Mouse (Mus musculus) hindbrain, embryonic 13.5 days (tissue): ENCODE results near the gene Atp5e. TPM values are rescaled to one million over a fixed set of nuclear protein-coding genes. Genes with fewer than 3 reads are reported as not detected.

ENCODE experiments used
- ATAC-seq: fragments of 200-750 bp; cut with Nextera tagmentation; 2 replicates; pipeline ENCODE4 v1.8.0; 2017; ENCODE audit warnings: moderate TSS enrichment; ENCODE audit not compliant: low FRiP score
- H3K27ac ChIP-seq: fragments of 300-500 bp; sonication (generic); 2 replicates; pipeline ENCODE4 v1.5.1; 2015; ENCODE audit warnings: inconsistent platforms, mild to moderate bottlenecking, moderate library complexity
- H3K27me3 ChIP-seq: fragments of 300-500 bp; sonication (generic); 2 replicates; pipeline ENCODE4 v1.6.1; 2015; ENCODE audit warnings: mild to moderate bottlenecking, inconsistent platforms
- H3K36me3 ChIP-seq: fragments of 300-500 bp; sonication (generic); 2 replicates; pipeline ENCODE4 v1.6.1; 2015; ENCODE audit warnings: mild to moderate bottlenecking, inconsistent platforms
- H3K4me1 ChIP-seq: fragments of 300-500 bp; sonication (generic); replicated peaks from 2 replicates; pipeline ENCODE4 v1.6.1; 2015; ENCODE audit warnings: inconsistent platforms
- H3K4me2 ChIP-seq: fragments of 300-500 bp; sonication (generic); 2 replicates; pipeline ENCODE4 v1.6.1; 2015; ENCODE audit warnings: inconsistent platforms, mild to moderate bottlenecking, moderate library complexity
- H3K4me3 ChIP-seq: fragments of 300-500 bp; sonication (generic); 2 replicates; pipeline ENCODE4 v1.5.1; 2015; ENCODE audit warnings: mild to moderate bottlenecking, inconsistent platforms
- H3K9ac ChIP-seq: fragments of 300-500 bp; sonication (generic); 2 replicates; pipeline ENCODE4 v1.6.1; 2015; ENCODE audit warnings: mild to moderate bottlenecking, inconsistent platforms
- H3K9me3 ChIP-seq: fragments of 300-500 bp; sonication (generic); 2 replicates; pipeline ENCODE4 v1.6.1; 2016; ENCODE audit warnings: inconsistent platforms
- WGBS: fragments of 180-500 bp; shearing (Covaris S2); methylation state at CpG from one replicate; pipeline ENCODE4 v1.1.7; 2015; 5-methylcytosine and 5-hydroxymethylcytosine counted together
- polyA plus RNA-seq: library from polyadenylated mRNA; unstranded; fragments of >200 nt; fragmentation: Nextera tagmentation; extraction: Ambion mirVana; gene quantifications from 2 replicates; pipeline ENCODE4 v1.2.1, GENCODE M21; 2015

Atp5e gene
- polyA plus RNA-seq, 1 experiment from 2014 or later, result 843 TPM

DNA sequence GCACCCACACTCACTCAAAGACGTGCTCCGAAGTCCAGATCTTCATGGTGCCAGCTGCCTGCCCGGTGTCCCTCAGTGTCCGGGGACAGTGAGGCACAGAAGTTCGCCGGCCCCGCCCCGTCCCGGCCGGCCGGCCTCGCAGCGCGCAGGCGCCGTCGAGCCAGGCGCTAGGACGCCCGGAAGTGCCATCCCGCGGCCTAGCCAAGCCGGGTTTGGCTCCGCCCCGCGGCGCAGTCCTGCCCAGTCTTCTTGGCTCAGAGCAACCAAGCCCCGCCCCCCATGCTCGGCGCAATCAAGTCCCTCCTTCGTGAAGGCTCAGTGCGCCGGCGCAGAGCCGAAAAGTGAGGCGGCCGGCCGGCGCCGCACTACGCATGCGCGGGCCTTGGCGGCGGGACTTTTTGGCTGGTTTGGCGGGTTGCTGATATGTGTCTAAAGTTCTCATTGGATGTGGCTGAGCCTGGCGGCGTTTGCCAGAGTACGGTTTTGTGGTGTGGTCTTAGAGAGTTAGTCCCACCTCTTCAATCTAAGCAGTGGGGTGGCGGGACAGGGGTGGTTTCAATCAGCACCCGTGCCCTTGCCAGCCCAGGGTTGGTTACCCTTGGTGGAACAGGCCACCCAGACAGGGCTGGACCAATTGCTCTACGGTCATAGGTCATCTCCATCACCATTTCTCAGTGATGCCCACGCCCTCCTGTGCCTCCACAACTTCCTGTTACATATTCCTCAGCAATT, 9.1 kb upstream of the Atp5e start, which contains the start of gene Prelid3b:
Gene Prelid3b (minus strand): TSS at position 264 of the 732 bp plus-strand sequence.
- Histone ChIP-seq H3K4me2 (peak within 1 kb of the TSS; percentile 81), H3K4me1 (peaks cover 18% of the 10 kb centered on the region), H3K4me3 (peak within 1 kb of the TSS; percentile 79), H3K9ac (peak within 1 kb of the TSS; percentile 85), H3K9me3 (no peaks in the 10 kb centered on the region), H3K36me3 (peaks cover 13% of the 10 kb centered on the region), H3K27me3 (no peaks in the 10 kb centered on the region), H3K27ac (peak within 1 kb of the TSS; percentile 71)
- 1% methylated on average over 53 of the region's 53 CpGs for WGBS
- ATAC-seq, result peak; percentile 99

DNA sequence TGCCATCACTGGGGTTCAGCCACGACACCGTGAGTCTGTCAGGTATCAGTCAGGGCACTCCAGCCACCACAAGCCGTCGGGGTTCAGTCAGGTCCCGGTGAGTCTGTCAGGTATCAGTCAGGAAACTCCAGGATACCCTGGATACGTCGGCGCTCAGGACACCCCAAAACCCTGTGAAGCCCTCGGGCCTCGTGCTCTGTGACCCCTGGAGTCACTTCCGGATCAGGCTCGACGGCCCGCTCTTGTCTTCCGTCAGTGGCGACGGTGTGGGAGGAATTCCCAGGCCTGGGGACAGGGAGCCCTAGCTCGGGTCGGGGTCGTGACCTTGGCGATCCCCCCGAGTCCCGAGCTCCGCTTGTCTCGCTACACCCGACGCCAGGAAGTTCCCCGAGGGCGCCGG, 8.5 kb upstream of the Atp5e start:
- H3K36me3 ChIP-seq, result peaks cover 14% of the 10 kb centered on the region
- H3K4me2 ChIP-seq, result peak overlapping the region; percentile 81
- peak; percentile 59 for ATAC-seq
- peak overlapping the region; percentile 79 for H3K4me3 ChIP-seq
- WGBS, result 8% methylated on average over 30 of the region's 30 CpGs
- H3K4me1 ChIP-seq, result peaks cover 18% of the 10 kb centered on the region
- H3K9me3 ChIP-seq, result no peaks in the 10 kb centered on the region
- no peaks in the 10 kb centered on the region for H3K27me3 ChIP-seq
- peak overlapping the region; percentile 85 for H3K9ac ChIP-seq
- peak overlapping the region; percentile 71 for H3K27ac ChIP-seq

DNA sequence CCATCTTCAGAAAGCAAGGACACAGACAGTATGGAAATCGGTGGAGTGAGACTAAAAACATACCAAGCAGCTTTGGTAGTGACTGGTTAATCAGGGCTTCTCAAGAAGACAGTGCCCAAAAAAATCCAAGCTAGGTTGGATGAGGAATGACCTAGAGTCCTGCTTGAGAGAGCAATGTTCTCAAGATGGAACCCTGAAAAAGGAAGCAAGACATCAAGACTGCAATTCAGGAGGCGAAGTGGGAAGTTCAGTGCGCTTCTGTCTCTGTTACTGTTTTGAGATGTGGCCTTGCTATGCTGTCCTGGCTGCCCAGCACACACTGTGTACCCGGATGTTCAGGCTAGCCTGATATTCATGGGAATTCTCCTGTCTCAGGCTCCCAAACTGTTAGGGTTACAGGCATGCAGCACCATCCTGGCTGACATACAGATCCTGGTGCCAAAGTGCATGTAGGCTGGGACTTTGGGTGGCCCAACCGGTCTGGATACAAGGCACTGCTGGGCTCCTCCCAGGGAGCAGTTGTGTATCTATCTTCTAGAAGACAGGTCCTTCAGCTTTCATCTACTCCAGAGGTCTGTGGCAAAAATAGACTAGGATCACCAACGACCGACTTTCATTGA, 7.0 kb upstream of the Atp5e start:
- H3K36me3 ChIP-seq, result peaks cover 26% of the 10 kb centered on the region
- H3K9me3 ChIP-seq, result no peaks in the 10 kb centered on the region
- no peak for ATAC-seq
- 96% methylated on average over 7 of the region's 7 CpGs for WGBS
- H3K27me3 ChIP-seq, result no peaks in the 10 kb centered on the region
- no peak overlapping the region for H3K4me2 ChIP-seq
- H3K27ac ChIP-seq, result no peak overlapping the region
- H3K4me1 ChIP-seq, result peaks cover 18% of the 10 kb centered on the region
- 0 out of 2 replicates have a peak overlapping the region, but pooled peaks have one; percentile 9 for H3K9ac ChIP-seq
- no peak overlapping the region for H3K4me3 ChIP-seq

DNA sequence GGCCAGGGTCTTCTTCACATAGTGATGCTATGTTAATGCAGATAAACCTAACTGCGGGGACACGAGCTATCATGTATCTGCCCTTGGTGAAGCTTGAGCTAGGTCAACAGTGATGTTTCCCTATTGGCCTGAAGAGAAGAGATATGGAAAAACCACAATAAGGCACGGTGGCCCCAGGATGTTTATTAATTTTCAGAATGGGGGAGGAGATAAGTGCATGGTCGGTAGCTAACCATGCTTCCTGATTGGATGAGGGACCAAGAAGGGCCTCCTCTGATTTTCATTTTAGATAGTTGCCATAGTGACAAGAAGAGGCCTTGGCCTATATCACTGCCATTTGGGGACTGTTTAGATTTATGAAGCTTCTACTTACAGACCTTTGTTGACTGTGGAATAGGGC, 6.4 kb upstream of the Atp5e start:
- no peaks in the 10 kb centered on the region for H3K9me3 ChIP-seq
- ATAC-seq, result no peak
- H3K4me3 ChIP-seq, result no peak overlapping the region
- H3K4me1 ChIP-seq, result peaks cover 18% of the 10 kb centered on the region
- H3K27me3 ChIP-seq, result no peaks in the 10 kb centered on the region
- H3K36me3 ChIP-seq, result peaks cover 32% of the 10 kb centered on the region
- no peak overlapping the region for H3K27ac ChIP-seq
- H3K4me2 ChIP-seq, result no peak overlapping the region
- WGBS, result 93% methylated on average over 4 of the region's 4 CpGs
- H3K9ac ChIP-seq, result no peak overlapping the region

DNA sequence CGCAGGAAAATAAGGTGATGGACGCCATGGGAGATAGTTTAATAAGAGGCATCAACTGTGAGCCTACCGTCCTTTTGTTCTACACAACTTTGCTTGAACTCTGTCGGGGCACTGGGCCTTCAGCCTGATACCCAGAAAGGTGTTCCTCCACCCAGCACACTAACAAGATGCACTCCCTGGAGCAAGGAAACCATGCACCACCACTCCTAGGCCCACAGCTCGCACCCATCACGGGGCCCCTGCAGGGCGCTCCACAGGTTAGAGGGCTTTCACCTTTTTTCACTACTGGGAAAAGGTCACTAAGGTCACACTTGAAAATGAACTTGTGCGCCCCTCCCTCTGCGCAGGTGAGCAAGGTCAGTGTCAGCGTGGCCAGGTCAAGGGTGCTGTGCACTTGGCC, 535 bp downstream of the Atp5e start:
- 39% methylated on average over 10 of the region's 10 CpGs for WGBS
- peak; percentile 52 for ATAC-seq
- peaks cover 22% of the 10 kb centered on the region for H3K4me1 ChIP-seq
- H3K27ac ChIP-seq, result peak overlapping the region; percentile 72; the same call in 1 of the 2 replicates
- H3K9ac ChIP-seq, result peak overlapping the region; percentile 87
- H3K4me2 ChIP-seq, result peak overlapping the region; percentile 96
- H3K9me3 ChIP-seq, result no peaks in the 10 kb centered on the region
- H3K36me3 ChIP-seq, result peaks cover 57% of the 10 kb centered on the region
- peak overlapping the region; percentile 84 for H3K4me3 ChIP-seq
- no peaks in the 10 kb centered on the region for H3K27me3 ChIP-seq

DNA sequence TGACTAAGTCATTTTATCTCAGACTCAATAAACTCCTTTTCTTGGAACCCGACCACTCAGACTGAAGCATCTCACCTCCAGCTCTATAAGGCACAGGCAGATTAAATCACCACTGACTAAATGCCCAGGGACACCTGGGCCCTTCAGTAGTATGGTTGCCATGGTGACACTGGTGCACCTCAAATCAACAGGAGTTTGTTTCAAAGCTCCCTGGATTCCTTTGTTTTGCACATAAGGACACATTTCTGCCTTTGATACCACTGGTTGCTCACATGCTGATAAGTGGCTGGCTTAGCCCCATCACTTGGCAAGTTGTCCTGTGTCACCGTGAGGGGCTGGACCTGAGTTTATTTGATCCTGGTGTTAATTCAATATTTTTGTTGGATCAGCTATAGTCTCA, 4.5 kb downstream of the Atp5e start:
- Histone ChIP-seq H3K4me3 (no peak overlapping the region), H3K27ac (no peak overlapping the region), H3K4me1 (peaks cover 26% of the 10 kb centered on the region), H3K9ac (no peak overlapping the region), H3K27me3 (no peaks in the 10 kb centered on the region), H3K4me2 (no peak overlapping the region), H3K9me3 (no peaks in the 10 kb centered on the region), H3K36me3 (peaks cover 29% of the 10 kb centered on the region)
- ATAC-seq, result no peak
- 64% methylated on average over 2 of the region's 2 CpGs for WGBS

DNA sequence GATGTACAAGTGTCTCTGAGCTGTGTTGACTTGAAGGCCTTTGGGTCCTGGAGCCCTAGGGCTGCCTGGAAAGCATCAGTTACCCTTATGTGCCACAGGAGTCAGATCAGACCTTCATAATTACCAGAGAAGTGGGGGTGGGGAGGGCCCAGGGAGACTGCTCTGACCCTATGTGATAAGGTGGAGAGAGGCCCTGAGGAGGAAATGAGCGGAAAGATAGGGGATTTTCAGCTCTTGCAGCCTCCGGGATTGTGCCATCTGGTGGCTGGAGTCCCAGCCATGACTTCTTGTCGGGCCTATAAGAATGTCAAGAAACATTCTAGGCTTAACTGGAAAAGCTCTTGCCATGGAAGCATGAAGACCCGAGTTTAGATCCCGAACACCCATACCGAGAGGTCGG, 10.2 kb downstream of the Atp5e start:
- ATAC-seq, result no peak
- H3K36me3 ChIP-seq, result no peaks in the 10 kb centered on the region
- 83% methylated on average over 7 of the region's 7 CpGs for WGBS

DNA sequence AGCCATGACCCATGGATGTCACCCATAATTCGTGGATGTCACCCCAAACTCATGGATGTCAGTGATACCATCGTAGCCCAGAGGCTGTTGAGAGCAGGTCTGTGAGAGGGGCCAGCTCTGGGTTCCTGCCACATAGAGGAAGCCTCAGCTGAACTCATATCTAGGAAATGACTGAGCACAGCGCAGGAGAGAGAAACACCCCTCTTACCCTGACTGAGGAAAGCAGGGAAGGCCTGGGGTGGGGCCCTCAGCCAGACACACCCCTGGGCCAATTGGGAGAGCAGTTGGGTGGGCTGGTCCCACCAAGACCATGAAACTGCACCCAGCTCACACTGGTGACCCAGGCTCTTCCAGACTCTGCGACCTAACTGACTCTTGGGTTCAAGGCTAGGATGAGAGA, 13.6 kb downstream of the Atp5e start, which contains the start of gene Tubb1:
Gene Tubb1 (plus strand): TSS at position 343 of the 400 bp plus-strand sequence.
- H3K4me1 ChIP-seq, result no peaks in the 10 kb centered on the region

More for the DNA sequence above, 10.2 kb downstream of the Atp5e start:
- no peaks in the 10 kb centered on the region for H3K9me3 ChIP-seq
- peaks cover 6% of the 10 kb centered on the region for H3K4me1 ChIP-seq
- H3K4me2 ChIP-seq, result no peak overlapping the region
- H3K27me3 ChIP-seq, result no peaks in the 10 kb centered on the region
- H3K27ac ChIP-seq, result no peak overlapping the region
- H3K4me3 ChIP-seq, result no peak overlapping the region
- no peak overlapping the region for H3K9ac ChIP-seq

DNA sequence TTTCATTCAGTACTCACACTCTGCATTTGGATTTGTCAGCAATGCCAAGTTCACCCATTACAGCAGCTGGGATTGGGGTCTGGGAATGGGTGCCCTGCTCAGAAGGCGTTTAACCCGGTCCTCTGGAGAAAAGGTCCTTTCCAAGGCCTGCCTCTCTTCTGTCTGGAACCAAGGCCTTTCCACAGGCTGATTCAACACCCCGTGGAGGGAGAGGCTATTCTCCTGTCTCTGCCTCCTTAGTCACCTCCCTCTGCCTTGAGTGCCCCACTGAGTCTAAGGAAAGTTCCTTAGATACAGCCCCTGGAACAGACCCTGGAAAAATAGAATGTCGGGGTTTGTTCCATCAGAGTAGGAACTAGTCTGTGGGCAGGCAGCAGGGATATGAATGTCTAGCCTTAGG, 15.5 kb downstream of the Atp5e start:
- Histone ChIP-seq H3K27me3 (no peaks in the 10 kb centered on the region), H3K4me3 (no peak overlapping the region), H3K9ac (no peak overlapping the region), H3K4me2 (no peak overlapping the region), H3K9me3 (no peaks in the 10 kb centered on the region), H3K27ac (no peak overlapping the region), H3K4me1 (no peaks in the 10 kb centered on the region), H3K36me3 (no peaks in the 10 kb centered on the region)
- 84% methylated on average over 4 of the region's 4 CpGs for WGBS
- no peak for ATAC-seq

More for the DNA sequence above, 13.6 kb downstream of the Atp5e start, which contains the start of gene Tubb1:
- 81% methylated on average over 4 of the region's 4 CpGs for WGBS
- H3K9me3 ChIP-seq, result no peaks in the 10 kb centered on the region
- no peaks in the 10 kb centered on the region for H3K27me3 ChIP-seq
- H3K4me3 ChIP-seq, result no peak within 1 kb of the TSS
- ATAC-seq, result no peak
- no peak within 1 kb of the TSS for H3K4me2 ChIP-seq
- H3K27ac ChIP-seq, result no peak within 1 kb of the TSS
- H3K36me3 ChIP-seq, result no peaks in the 10 kb centered on the region
- no peak within 1 kb of the TSS for H3K9ac ChIP-seq

DNA sequence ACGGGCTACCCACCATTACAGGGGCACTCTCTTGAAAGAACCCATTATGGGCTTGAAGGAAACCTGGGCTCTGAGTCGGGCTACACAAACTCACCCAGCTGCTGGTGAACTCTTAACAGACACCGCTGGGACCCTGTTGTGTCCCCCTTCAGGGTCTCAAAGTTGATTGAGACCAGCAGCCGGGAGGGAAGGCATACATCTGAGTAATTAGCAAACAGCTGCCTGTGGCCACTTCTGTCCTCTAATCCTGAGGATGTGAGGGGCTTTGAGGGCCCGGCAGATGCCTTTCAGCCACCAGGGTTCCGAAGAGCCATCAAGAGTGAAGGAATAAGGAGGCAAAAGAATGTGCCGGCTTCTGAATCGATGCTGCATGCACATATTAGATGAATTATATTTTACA, 17.0 kb downstream of the Atp5e start:
- no peaks in the 10 kb centered on the region for H3K27me3 ChIP-seq
- H3K4me1 ChIP-seq, result no peaks in the 10 kb centered on the region
- no peak overlapping the region for H3K4me3 ChIP-seq
- WGBS, result 70% methylated on average over 8 of the region's 8 CpGs
- no peak overlapping the region for H3K9ac ChIP-seq
- H3K9me3 ChIP-seq, result no peaks in the 10 kb centered on the region
- H3K36me3 ChIP-seq, result no peaks in the 10 kb centered on the region
- H3K4me2 ChIP-seq, result no peak overlapping the region
- H3K27ac ChIP-seq, result no peak overlapping the region
- no peak for ATAC-seq

DNA sequence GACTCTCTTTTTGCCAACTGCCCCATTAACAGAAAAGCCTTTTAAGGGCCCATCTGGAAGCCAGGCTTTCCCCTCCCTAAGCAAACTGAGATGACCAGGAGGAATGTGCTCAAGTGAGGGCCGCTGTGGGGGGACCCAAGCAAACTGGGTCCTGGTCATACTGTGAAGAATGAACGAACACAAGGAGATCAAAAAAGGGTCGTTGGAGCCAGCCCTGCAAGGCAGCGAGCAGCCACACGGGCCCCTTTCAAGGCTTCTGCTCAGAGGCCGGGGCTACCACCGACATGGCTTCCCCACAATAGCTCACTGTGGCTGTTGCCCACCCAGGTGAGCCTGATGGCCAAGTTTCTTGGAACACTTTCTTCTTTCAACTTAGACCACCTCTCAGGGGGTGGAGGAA, 17.4 kb downstream of the Atp5e start:
- no peak overlapping the region for H3K4me2 ChIP-seq
- ATAC-seq, result no peak
- H3K27ac ChIP-seq, result no peak overlapping the region
- no peak overlapping the region for H3K9ac ChIP-seq
- H3K36me3 ChIP-seq, result no peaks in the 10 kb centered on the region
- H3K9me3 ChIP-seq, result no peaks in the 10 kb centered on the region
- H3K27me3 ChIP-seq, result no peaks in the 10 kb centered on the region
- no peak overlapping the region for H3K4me3 ChIP-seq
- 58% methylated on average over 7 of the region's 7 CpGs for WGBS
- no peaks in the 10 kb centered on the region for H3K4me1 ChIP-seq

DNA sequence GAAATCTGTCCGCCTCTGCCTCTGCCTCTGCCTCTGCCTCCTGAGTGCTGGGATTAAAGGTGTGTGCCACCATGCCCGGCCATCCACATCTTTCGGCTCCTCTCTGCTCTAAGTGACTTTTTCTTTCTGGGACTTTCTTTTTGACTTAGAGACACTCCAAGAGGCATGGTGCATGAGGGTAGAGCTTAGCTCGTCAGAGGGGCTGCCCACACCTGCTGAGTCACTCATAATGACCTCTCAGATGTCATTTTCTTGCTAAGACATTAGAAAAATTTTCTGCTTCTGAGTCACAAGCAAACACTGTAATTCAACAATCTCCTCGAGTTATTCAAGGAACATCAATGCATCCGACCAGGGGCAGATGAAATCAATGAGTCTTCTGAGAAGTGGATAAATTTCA, 18.9 kb downstream of the Atp5e start:
- no peak for ATAC-seq
- 89% methylated on average over 6 of the region's 6 CpGs for WGBS
- H3K36me3 ChIP-seq, result no peaks in the 10 kb centered on the region
- no peak overlapping the region for H3K27ac ChIP-seq
- H3K4me2 ChIP-seq, result no peak overlapping the region
- H3K4me3 ChIP-seq, result no peak overlapping the region
- no peaks in the 10 kb centered on the region for H3K27me3 ChIP-seq
- H3K9me3 ChIP-seq, result no peaks in the 10 kb centered on the region
- H3K4me1 ChIP-seq, result no peaks in the 10 kb centered on the region
- no peak overlapping the region for H3K9ac ChIP-seq

DNA sequence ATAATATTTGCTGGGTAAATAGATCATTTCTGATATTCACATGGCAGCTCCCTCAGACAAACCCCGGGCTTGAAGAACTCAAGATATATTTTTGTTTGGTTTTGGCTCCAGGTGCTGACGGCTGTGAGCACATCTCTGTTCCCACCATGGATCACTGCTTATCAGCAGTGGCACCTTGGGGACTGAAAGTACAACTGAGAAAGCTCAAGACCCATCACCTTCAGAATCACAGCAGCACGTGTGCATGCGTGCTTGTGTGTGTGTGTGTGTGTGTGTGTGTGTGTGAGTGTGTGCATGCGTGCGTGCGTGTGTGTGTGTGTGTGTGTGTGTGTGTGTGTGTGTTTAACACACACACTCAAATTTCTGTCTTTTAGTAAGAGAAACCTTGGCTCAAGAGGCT, 19.5 kb downstream of the Atp5e start:
- 86% methylated on average over 7 of the region's 7 CpGs for WGBS
- Histone ChIP-seq H3K4me3 (no peak overlapping the region), H3K9me3 (no peaks in the 10 kb centered on the region), H3K9ac (no peak overlapping the region), H3K27ac (no peak overlapping the region), H3K4me2 (no peak overlapping the region), H3K36me3 (no peaks in the 10 kb centered on the region), H3K27me3 (no peaks in the 10 kb centered on the region), H3K4me1 (peaks cover 4% of the 10 kb centered on the region; the same call in 1 of the 2 replicates)
- ATAC-seq, result no peak
